In genomic region chr5:3596399-3596766, GRCm38 (mm10) we compare ENCODE assay signal across 8 mouse cellular contexts. TPM values are rescaled to one million over a fixed set of nuclear protein-coding genes. Genes with fewer than 3 reads are reported as not detected.
DNase-seq lines count a peak whose midpoint lies in the region; ATAC-seq and TF ChIP-seq lines count a peak whose summit lies in the region.

Gene Rbm48 (minus strand): TSS chr5:3596585.

- no peaks in the 10 kb centered on the region for H3K9me3 ChIP-seq in hindbrain, embryonic 16.5 days (ENCODE audit: control insufficient read depth, low read length)

- H3K27me3 ChIP-seq in hindbrain, embryonic 16.5 days (replicated peaks; ENCODE audit: control insufficient read depth, insufficient read depth, low read length), result no peaks in the 10 kb centered on the region

- peaks cover under 1% of the 10 kb centered on the region for H3K36me3 ChIP-seq in hindbrain, embryonic 16.5 days (ENCODE audit: control insufficient read depth, insufficient read depth, low read length)

- peak; percentile 72 for TF ChIP-seq CTCF in gastrocnemius, adult 2 months (IDR thresholded peaks at IDR 0.05)

- H3K27ac ChIP-seq in gastrocnemius, adult 2 months, result peak within 1 kb of the TSS; percentile 94
- peak within 1 kb of the TSS; percentile 85 for H3K27ac ChIP-seq in hindbrain, embryonic 16.5 days (ENCODE audit: low read depth, low read length)

- H3K4me2 ChIP-seq in hindbrain, embryonic 16.5 days (ENCODE audit: low read length), result peak within 1 kb of the TSS; percentile 86

- peaks cover 15% of the 10 kb centered on the region for H3K4me1 ChIP-seq in hindbrain, embryonic 16.5 days (ENCODE audit: control insufficient read depth, insufficient read depth, low read depth, low read length)

- peak; percentile 89 for DNase-seq in gastrocnemius, adult 2 months
- DNase-seq in left cerebral cortex, adult 18-20 months (ENCODE audit: low spot score in 2 of 2), result peak; percentile 79 to 83
- peak; percentile 87 to 89 for DNase-seq in lung, postnatal 4 days
- DNase-seq in retina, postnatal 7 days (ENCODE audit: low read depth, low spot score), result peak; percentile 81
- DNase-seq in urinary bladder, adult 2 months (ENCODE audit: low spot score), result peak; percentile 74

- peak within 1 kb of the TSS; percentile 88 for H3K4me3 ChIP-seq in gastrocnemius, adult 2 months
- peak within 1 kb of the TSS; percentile 91 for H3K4me3 ChIP-seq in hindbrain, embryonic 16.5 days (ENCODE audit: low read length)

- intact Hi-C loops in gastrocnemius, adult 2 months (cut with DNase I), result loop anchor here (5.0 kb wide), 1 partner anchor 49 kb away; no protein-coding TSS in a partner anchor

- under 1% methylated on average over 31 of the region's 31 CpGs for WGBS in hindbrain, embryonic 16.5 days

- peak; percentile 50 for ATAC-seq in activated CD4-positive, CD25-positive, alpha-beta regulatory T cell, adult 4 months
- peak; percentile 82 for ATAC-seq in common myeloid progenitor, adult 5-6 weeks (replicated peaks; ENCODE audit: low read depth, poor library complexity, severe bottlenecking)
- ATAC-seq in hindbrain, embryonic 16.5 days, result peak; percentile 82; the same call in 1 of the 2 replicates

- H3K9ac ChIP-seq in hindbrain, embryonic 16.5 days (ENCODE audit: low read depth, low read length), result peak within 1 kb of the TSS; percentile 86

RNA-seq across cellular contexts. Expression of gene Rbm48, which starts in this region (rescaled TPM):
- 10 to 100 TPM; 22.0 to 24.1 TPM for polyA plus RNA-seq in activated CD4-positive, CD25-positive, alpha-beta regulatory T cell, adult 4 months (2017; shearing (Covaris generic))
- 37.9 and 38.6 TPM in 2 replicates for total RNA-seq in common myeloid progenitor, adult 5-6 weeks (2017)
- 1 to 10 TPM; 5.3 to 8.5 TPM for total RNA-seq in gastrocnemius, adult 2 months (2021)
- 15.6 and 16.9 TPM in 2 replicates for polyA plus RNA-seq in hindbrain, embryonic 16.5 days (2015; fragmentation: Nextera tagmentation; extraction: Ambion mirVana)
- 10 to 100 TPM; 11.9 to 14.6 TPM for total RNA-seq in left cerebral cortex, adult 18-20 months (2021)
- polyA plus RNA-seq in urinary bladder, adult 2 months (2012; rRNA removed), result 10.3 and 10.9 TPM in 2 replicates

Comparison
In these comparisons a context has a peak if more than half of its experiments do, and no peak if none do; other contexts are left out.
1. Peak in every context shown above with its lines: DNase-seq, ATAC-seq, H3K4me3 ChIP-seq and H3K27ac ChIP-seq.